Mouse (Mus musculus) adrenal gland, adult (tissue): ENCODE results near the gene Lmod2.

ENCODE experiments used
- DNase-seq, 2 experiments: peaks; one replicate each; pipeline ENCODE4 v3.0.0; 2022 to 2023; ENCODE audit warnings: low spot score in 1 of 2; ENCODE audit not compliant: inconsistent age in 2 of 2

Gene Lmod2

DNA sequence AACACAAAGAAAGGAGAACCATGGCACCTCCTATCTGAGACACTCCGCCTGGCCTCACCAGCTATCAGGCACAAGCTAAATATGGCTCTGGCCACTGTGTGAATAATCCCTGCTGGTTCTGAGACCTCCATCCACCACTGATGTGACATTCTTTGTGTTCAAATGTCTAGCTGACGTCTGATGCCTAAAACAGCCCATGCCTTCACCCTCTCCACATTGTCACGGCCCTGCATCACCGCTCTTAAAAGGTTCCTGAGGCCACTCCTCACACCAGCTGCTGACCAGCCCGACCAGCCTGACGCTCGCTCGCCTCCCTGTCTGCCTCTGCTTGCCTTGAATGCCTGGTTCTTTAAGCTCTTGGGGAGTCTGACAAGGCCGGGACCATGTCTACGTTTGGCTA lies at the start of gene Lmod2:
Gene Lmod2 (plus strand): TSS at position 263 of the 400 bp plus-strand sequence.
- DNase-seq = no peak

DNA sequence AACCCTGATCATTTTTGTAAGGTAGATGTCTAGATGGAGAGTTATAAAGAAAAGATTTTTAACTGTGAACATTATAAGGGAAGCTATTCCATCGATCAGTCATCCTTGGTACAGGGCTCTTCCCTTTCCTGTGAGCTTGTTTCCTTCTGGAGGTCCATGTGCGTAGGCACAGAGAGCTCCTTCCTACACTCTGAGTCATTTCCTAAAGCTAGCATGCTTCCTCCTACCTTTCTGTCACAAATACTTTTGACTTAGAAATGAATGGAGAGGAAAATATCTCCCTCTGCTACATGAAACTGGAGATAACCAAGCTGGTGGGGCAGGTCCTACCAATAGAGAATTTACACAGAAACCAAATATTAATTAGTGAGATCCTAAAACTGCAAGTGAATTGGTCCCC lies 47.8 kb upstream of the Lmod2 start:
- DNase-seq = no peak

DNA sequence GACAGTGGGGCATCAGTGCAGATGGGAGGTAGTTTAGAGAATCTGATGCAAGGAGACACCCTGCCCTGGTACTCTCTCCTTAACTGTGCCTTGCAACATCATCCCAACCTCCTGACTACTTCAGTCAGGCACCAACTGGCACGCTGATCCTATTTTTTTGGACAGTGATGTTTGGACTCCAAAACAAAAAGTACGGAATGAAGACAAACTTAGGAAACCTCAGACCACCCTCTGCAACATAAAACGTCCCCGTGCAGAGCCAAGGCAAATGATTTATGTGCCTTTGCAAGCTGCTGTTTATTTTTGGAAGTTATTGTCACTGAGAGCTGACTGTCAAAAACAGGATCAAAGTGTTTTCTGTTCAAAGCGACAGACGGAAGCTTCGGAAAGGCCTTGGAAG lies 45.5 kb upstream of the Lmod2 start:
- DNase-seq = peak in 1 of 2 experiments; percentile 32

DNA sequence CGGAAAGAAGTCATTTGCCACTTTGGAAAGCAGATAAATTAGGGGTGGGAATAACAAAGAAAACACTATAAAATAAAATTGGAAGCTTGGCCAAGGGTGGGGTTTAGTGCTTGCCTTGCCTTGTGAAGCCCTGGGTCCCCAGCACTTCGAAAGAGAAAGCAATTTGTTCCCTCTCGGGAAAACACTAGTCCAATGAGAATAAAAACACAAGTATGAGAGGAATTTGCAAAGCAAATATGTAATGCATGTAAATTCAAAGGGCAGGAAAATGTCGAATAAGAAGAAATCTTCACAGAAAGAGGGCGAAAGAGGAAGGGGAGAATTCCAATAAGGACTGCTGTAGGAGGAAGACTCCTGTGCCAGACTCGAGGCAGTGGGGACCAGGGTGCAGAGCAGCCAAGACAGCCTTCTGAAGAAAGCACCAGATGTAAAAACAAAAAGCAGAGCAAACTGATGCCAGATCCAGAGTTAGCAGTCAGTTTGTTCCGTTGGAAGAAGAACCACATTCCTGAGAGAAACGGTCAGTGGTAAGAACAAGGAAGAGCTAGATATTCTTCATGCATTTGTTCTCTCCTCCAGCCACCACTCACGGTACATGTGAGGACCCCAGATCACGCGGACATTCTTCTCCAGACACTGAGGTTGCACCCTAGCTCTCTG lies 43.0 kb upstream of the Lmod2 start:
- DNase-seq = peak in 1 of 2 experiments; percentile 21

DNA sequence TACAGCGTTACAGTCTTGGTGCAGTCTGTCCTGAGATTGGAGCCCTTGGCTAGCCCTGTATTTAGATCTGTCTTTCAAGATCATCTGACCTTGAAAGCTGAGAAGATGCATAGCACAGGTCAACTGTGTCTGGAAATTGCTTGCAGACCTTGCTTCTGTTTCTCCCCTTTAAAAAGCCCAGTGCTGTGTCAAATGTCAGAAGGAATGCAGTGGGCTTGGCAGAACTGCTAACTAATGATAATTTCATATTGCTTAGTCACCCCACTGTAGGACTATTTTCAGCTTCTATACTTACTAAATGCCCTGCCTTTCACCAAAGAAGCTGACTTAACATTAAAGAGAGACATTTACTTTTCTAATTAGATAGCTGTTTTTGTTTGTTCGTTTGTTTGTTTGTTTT lies 42.1 kb upstream of the Lmod2 start:
- no peak for DNase-seq

DNA sequence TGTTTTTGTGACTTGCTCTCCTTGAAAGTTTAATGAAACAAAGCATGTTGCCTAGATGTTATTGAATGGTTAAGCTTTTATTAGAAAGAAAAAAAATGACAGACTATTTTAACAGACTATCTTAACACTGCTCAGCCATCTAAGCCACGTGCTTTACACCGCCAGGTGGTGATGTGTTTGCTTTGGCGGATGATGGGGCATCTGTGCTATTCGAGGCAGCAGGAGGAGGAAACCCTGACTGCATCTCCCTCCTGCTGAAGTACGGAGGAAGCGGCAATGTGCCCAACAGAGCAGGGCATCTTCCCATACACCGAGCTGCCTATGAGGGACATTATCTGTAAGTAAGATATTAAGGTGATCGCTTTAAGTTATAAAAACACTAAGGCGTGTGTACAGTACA lies 33.5 kb upstream of the Lmod2 start:
- DNase-seq = no peak

DNA sequence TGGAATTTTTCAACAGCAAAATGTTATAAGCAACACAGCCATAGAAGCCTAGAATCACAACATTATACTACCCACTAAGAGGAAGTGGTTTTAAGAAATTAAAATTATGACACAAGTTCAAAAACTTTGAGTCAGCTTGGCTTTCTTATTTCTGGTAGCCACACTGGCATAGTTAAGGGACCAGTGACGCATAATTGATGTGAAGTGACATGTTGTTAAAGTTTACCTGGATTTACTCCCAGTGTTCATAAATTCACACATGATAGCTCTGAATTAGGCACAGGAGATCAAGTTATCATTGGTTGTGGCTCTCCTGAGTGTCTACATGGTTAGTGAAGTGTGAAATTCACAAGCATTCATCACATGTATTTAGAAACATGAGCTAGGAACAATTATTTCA lies 32.7 kb upstream of the Lmod2 start:
- DNase-seq = no peak

DNA sequence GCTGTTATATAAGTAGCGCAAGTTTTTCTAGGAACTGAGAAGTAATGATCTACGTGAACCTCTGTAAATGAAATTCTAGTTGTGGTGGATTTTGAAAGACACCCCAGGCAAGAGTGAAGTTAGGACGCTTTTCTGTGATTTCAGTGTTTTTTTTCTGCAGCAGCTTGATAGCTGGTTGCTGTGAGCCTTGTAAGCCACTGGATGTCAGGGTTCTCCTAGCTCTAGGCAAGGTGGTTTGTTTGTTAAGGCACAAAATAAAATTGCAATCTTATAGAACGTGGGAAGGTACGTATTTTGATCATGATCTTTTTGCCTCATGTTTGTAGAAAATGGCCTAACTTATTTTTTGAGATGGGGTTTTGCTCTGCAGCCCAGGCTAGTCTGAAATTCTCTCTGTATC lies 28.6 kb upstream of the Lmod2 start:
- DNase-seq = no peak

DNA sequence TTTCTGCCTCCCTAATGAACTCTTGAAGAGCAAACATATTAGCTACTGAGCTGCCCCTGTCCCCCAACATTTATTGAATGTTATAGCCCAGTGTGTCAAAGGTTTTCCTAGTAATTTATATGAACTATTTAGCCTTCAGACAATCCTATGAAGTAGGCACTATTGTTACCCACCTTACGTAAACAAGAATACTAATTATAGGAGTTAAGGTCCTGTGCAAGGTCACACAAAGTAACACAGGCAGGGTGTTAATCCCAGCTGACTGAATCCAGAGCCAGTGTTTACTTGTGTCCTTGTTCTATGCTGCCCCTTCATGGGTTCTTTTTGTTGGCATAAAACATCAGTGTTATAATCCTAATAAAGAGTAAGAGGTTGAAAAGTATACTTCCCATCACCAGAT lies 27.9 kb upstream of the Lmod2 start:
- DNase-seq = no peak

DNA sequence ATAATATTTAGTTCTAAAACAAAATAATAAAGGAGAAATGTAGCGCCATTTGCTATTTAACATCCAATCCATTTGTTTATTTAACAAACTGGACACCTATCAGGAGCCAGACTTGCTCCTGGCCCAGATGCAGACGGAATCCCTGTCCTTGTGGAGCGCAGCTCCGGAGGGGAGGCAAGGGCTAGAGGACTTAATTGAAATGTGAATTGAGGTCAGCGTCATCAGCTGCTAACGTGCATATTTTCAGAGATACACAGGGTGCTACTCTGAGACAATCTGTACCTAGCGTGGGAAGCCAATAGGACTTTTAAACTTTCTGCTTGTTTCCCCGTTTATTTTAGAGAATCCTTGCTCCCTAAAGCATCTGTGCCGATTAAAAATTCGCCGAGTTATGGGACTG lies 27.3 kb upstream of the Lmod2 start:
- DNase-seq = no peak

DNA sequence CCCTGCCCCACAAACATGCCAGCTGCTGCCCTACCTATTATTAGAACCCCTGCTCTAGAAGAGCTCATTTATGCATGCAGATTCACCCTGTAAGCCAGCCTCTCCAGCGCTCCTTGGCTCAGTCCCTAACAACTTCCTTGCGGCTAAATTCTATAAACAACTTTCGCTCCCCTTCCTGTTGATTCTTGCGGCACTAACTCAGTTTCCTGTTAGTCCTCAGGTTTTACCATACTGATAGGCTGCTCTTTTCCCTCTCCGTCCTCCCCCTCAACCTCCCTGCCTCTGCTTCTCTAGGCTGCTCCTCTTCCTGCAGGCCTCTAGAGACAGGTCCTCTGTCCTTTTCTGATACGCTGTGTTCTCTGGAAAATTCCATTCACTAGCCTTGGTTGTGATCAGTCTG lies 26.4 kb upstream of the Lmod2 start:
- peak in 1 of 2 experiments; percentile 15 for DNase-seq

DNA sequence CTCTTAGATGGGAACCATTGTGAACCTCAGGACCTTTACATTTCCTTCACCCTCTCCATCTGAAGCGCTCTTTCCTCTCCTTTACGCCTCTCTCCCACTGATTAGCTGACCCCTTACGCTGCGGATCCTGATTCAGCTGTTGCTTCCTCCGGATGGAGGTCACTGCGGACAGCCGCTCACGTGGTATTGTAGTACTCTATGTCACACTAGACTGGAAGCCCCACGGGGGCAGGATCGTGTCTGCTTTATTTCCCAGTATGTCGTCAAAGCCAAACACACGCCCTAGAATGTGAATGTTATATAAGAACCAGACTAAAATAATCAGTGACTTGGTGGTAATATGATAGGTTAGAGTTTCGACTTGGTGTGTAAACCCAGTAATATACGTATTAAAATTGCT lies 25.1 kb upstream of the Lmod2 start:
- no peak for DNase-seq

DNA sequence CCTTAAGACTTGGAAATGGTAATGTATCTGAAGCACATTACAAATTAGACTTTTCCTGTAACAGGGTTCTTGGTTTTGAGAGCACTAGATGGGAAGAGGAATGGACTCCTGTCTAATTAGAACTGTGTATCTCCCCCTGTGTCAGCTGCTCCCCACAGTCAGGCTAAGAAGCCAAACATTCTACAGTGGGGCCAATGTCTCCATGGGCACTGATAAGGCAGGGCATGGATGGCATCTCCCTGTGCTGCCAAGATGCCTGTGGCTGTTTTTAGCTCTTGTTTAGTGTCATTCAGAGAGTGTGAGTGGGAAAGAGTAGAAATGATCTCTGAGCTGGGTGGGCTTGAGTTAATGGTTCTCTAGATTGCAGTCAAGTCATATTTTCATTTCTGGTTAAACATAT lies 24.2 kb upstream of the Lmod2 start:
- DNase-seq = no peak

DNA sequence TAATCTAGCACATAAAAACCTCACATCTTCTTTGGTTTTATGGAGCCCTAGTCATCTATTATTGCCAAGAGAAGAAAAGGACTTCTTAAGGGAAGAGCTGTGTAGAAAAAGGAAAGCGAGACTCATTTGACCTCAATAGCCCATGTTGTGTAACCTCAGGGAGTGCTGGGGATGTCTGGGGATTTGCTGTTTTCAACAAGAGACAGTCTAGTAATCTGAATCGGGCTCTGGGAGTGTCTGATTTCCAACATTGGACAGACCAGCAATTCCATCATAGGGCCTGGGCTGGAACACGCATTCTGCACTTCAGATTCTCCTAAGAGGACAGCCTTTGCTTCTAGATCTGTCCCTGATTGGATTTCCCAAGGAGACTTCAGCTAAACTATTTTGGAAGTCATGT lies 14.1 kb upstream of the Lmod2 start:
- no peak for DNase-seq

DNA sequence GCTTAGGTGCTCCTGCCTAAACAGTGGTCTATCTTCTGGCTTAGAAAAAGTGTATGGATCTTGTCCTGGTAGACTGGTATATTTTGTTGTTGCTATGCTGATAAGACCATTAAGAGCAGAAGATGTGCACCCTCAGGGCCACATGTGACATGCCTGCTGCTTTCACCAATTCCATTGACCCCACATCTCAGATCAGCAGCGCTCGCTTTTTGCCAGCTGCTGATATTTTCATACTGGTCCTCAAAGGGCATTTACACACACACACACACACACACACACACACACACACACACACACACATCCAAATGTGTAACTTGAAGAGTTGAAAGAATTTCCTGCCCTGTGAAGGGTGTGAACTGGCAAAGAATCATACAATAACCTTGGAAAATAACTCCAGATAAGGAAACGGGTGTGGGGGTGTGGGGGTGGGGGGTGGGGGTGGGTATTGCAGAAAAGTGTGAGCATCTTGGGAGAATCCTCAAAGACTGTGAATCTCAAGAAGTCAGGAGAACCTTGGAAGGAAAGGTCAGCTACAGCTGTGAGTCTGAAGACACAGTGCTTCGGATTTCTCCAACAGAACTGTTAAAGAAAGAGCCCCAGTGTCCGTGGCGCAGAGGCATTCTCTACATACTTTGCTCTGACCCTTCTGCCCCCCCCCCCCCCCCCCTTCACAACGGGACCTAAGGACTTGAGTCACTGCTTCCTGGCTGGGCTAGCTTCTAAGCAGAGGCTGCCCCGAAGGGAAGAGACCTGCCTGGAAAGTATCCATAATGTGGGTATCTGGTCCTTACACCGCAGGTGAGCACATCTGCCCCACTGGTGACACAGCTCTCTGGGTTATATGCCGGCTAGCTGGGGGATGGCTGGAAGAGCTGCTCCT lies 11.9 kb upstream of the Lmod2 start:
- DNase-seq = peak in 1 of 2 experiments; percentile 42

DNA sequence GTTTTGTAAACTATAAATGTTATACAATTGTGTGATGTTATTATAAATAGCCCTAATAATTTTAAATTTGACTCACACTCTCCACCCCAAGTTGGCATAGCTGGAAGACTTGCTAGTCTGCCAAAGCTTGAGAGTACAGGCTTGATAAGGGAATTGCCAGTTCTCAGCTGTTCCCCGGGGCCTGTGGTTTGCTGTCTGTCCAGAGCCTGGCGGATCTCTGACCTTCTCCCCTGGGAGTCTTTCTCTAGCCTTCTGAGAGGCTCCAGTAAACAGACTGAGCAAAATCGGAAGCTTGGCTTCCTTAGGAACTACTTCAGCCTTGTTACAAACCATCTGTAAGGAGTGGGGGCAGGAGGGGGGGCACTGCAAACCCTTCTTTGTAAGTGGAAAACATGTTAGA lies 10.7 kb upstream of the Lmod2 start:
- DNase-seq = peak; percentile 31 to 68

DNA sequence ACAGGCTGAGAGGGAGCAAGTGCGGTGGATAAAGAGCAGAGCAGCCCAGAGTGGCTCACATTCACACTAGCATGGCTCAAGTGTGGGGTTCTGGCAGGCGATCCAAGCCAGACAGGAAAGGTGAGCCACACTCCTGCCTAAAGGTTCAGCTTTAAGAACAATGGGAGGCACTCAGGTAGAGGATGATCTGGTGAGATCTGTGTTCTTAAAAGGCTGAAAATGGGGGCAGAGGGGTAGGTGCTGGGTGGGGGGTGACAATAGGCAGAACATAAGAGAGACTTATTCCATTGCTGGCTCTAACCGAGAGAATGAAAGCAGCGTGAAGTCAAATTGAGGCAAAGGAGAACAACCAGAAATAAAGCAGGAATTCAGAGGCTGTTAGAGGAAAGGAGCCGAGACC lies 7.3 kb upstream of the Lmod2 start:
- no peak for DNase-seq

DNA sequence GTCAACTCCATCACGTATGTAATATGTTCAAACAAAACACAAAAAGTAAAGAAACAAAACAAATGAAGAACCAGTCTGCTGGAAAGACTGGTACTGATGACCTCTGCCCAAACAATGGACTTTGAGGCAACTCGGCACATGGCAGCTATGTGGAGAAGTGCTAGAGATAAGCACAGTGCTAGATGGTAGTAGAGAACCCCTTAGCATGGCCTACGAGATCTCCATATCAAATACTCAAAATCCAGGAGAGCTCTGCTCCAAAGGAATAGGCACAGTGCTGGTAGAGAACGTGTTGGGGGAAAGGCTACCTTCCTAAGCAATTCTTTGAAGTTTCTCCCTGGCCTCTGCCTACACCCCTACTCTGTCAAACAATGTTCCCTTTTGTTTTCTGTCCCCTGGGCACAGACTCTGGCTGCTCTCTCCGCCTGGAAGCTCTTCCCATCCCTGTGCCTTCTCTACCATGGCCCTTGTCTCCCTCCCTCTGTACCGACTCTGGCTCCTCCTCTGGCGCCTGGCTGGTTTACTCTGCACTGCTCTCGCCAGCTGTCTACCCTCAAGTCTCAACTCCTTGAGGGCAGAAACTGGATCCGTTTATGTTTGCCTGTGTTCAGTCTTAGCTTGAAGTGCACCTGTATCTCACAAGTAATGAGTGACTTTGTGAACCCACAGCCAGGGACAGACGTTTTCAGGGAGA lies 5.9 kb upstream of the Lmod2 start:
- DNase-seq = no peak

DNA sequence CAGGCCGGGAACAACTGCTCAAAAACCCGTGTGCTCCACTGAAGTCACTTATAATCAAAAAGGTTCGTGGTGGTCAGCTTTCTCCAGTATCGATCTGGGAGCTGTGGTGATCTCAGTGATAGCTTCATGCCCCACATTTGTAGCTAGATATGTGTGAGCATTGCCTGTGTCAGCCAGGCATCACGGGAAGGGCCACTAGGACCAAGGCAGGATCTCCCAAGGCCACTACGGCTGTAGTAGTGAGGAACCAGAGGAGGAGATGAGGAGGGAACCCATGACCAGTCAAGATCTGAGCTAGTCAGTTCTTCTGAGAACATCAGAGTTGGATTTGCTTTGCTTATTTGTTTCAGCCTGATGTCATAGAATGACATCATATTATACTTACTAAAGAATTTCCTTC lies 1.6 kb downstream of the Lmod2 start:
- no peak for DNase-seq

DNA sequence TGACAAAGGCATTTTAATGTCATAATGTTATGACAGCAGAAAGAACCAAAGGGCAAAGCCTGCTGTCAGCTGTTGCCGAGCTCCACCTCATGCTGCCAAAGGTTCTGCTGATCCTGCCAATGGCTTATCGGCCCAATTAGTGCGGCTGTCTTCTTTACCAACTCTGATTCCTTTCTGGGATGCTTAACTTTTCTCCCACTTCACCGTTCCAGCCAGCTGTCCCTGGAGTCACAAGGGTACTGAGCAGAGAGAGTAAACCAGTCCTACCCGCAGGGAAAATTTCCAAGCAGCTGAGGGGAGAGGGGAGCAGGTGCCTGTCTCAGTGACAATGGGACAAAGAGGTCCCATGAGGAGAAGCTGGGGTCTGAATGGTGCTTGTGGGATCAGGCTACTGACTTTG lies 2.1 kb downstream of the Lmod2 start:
- no peak for DNase-seq

DNA sequence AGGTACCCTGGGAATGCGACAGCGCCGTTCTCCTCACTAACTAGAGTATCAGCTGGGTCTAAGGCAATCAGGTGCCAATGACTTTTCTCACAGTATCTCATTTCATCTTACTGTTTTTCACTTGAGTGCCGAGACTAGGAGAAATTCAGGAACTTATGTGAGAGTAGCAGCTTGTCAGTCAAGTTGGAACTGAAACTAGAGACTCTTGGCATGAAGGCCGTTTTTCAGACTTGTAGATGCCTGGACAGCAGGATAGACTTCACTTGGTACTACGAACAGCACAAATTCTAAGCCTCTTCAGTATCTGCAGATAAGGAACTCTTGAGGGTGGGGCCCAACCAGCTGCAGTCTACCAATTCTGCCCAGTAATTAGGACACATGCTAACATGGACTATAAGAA lies 2.6 kb downstream of the Lmod2 start:
- no peak for DNase-seq

DNA sequence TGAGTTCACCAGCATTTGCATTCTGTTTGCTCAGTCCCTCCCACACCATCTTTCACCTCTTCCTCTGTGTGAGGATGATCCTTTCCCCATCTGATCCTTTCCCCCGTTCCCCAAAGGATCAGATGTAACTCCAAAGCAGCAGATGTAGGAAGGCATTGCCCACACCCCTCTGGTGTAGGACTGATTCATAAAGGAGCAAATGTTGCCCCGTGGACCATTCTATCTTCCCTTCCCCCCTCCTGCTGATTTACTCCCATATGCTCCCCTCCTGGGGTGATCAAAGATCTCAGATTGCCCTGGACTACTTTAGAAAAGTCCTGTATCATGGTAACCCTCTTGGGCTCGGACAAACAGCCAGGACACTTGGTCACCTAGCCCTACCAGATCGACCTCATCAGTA lies 3.2 kb downstream of the Lmod2 start:
- no peak for DNase-seq
